Mouse (Mus musculus) G1E (cell line): ENCODE results near the gene Robo2. TPM values are rescaled to one million over a fixed set of nuclear protein-coding genes. Genes with fewer than 3 reads are reported as not detected.

Experiments used
- ATAC-seq: 2 replicates; pipeline ENCODE4 v1.8.0; 2016; ENCODE audit warnings: mild to moderate bottlenecking; ENCODE audit not compliant: insufficient number of reproducible peaks, poor library complexity, low FRiP score, severe bottlenecking; ENCODE audit errors: extremely low read depth
- DNase-seq: peaks from one replicate; pipeline ENCODE4 v3.0.0; 2012; ENCODE audit warnings: low spot score
- H3K27me3 ChIP-seq: 2 replicates; pipeline ENCODE4 v1.6.1; 2012; ENCODE audit warnings: mild to moderate bottlenecking, low read length, inconsistent platforms; ENCODE audit not compliant: insufficient read depth
- H3K36me3 ChIP-seq: replicated peaks from 2 replicates; pipeline ENCODE3; 2012; ENCODE audit warnings: mild to moderate bottlenecking, inconsistent platforms
- H3K4me1 ChIP-seq: 2 replicates; pipeline ENCODE4 v1.6.1; 2012; ENCODE audit warnings: low read depth, low read length, inconsistent platforms, mixed read lengths; ENCODE audit not compliant: insufficient read depth
- H3K4me3 ChIP-seq: 2 replicates; pipeline ENCODE4 v1.5.1; 2012; ENCODE audit warnings: low read depth, mild to moderate bottlenecking, inconsistent platforms, low read length, moderate library complexity, mixed read lengths
- H3K9me3 ChIP-seq: replicated peaks from 2 replicates; pipeline ENCODE4 v1.6.1; 2012; ENCODE audit warnings: inconsistent platforms
- CTCF ChIP-seq: IDR thresholded peaks from 2 replicates; pipeline ENCODE4 v1.5.1; 2012; ENCODE audit warnings: low read depth, low read length, inconsistent platforms, mixed read lengths
- GATA1 ChIP-seq: IDR thresholded peaks from 2 replicates; pipeline ENCODE4 v1.6.1; 2012; ENCODE audit warnings: borderline replicate concordance, low read length, inconsistent platforms, mixed read lengths
- GATA2 ChIP-seq: IDR thresholded peaks from 2 replicates; pipeline ENCODE4 v1.6.1; 2012; ENCODE audit warnings: low read depth, low read length, inconsistent platforms, borderline replicate concordance
- POLR2AphosphoS5 ChIP-seq: IDR thresholded peaks from 2 replicates; pipeline ENCODE4 v1.6.1; 2012; ENCODE audit warnings: low read depth, low read length, inconsistent platforms; ENCODE audit not compliant: insufficient replicate concordance
- TAL1 ChIP-seq: conservative IDR thresholded peaks from 2 replicates; pipeline ENCODE4 v1.6.1; 2012; ENCODE audit warnings: low read depth, low read length, inconsistent platforms, mixed read lengths
- polyA plus RNA-seq: library from polyadenylated mRNA; stranded (reverse); fragments of >175 nt; gene quantifications from 2 replicates; pipeline ENCODE4 v1.2.3, GENCODE M21; 2012
- total RNA-seq, 2 experiments: library from RNA; stranded (forward) in 1 of 2; stranded (reverse) in 1 of 2; fragments of 200-1000 nt in 1 of 2; fragments of >200 nt in 1 of 2; fragmentation: Nextera tagmentation in 1 of 2; gene quantifications; 2 replicates each; pipeline ENCODE4 v1.2.3; 2014 to 2017

The Robo2 gene
- total and polyA plus RNA-seq, 3 experiments: 0.44 TPM; not detected in 2

DNA sequence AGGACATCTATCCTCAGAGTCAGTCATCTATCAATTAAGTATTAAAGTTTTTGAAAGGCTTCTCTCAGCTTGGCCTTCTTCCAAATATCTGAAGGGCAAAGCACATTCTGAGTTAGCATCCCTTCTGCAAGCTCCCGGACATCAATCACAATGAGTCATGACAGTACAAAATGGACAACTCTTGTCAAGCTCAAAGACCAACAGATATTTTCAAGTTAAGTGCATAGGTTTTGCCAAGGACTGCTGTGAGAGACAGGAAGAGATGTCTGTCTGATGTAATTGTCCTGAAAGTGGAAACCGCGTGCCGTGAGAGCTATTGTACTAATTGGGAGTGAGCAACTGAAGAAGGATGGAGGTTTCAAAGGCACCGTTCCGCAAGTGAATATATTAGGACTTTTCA lies 465.5 kb downstream of the Robo2 start:
- Histone ChIP-seq H3K4me1 (no peaks in the 10 kb centered on the region), H3K27me3 (no peaks in the 10 kb centered on the region), H3K36me3 (no peaks in the 10 kb centered on the region), H3K9me3 (no peaks in the 10 kb centered on the region), H3K4me3 (no peak overlapping the region)
- no peak for TF ChIP-seq GATA2
- TF ChIP-seq TAL1: no peak
- no peak for TF ChIP-seq GATA1
- TF ChIP-seq CTCF: no peak
- no peak for TF ChIP-seq POLR2AphosphoS5
- no peak for ATAC-seq
- no peak for DNase-seq

DNA sequence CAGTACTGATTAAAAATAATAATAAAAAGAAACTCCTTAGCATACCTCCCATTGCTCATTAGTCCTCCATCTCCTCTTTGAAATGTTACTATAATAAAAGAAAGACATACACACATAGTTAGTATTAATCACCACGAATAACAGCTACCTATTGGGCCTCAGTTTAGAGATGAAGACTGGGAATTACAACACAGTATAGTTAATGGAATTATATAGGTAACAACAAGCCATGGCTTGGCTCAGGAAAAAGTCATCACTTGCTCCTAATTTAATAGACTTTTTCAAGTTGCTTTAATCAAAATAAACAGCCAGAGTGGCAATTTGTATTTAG lies 471.4 kb downstream of the Robo2 start:
- no peaks in the 10 kb centered on the region for H3K9me3 ChIP-seq
- TF ChIP-seq GATA1 (no peak), POLR2AphosphoS5 (no peak), TAL1 (no peak), GATA2 (no peak), CTCF (no peak)
- no peaks in the 10 kb centered on the region for H3K27me3 ChIP-seq
- no peaks in the 10 kb centered on the region for H3K4me1 ChIP-seq
- no peak for ATAC-seq
- H3K36me3 ChIP-seq: no peaks in the 10 kb centered on the region
- DNase-seq: no peak
- no peak overlapping the region for H3K4me3 ChIP-seq

DNA sequence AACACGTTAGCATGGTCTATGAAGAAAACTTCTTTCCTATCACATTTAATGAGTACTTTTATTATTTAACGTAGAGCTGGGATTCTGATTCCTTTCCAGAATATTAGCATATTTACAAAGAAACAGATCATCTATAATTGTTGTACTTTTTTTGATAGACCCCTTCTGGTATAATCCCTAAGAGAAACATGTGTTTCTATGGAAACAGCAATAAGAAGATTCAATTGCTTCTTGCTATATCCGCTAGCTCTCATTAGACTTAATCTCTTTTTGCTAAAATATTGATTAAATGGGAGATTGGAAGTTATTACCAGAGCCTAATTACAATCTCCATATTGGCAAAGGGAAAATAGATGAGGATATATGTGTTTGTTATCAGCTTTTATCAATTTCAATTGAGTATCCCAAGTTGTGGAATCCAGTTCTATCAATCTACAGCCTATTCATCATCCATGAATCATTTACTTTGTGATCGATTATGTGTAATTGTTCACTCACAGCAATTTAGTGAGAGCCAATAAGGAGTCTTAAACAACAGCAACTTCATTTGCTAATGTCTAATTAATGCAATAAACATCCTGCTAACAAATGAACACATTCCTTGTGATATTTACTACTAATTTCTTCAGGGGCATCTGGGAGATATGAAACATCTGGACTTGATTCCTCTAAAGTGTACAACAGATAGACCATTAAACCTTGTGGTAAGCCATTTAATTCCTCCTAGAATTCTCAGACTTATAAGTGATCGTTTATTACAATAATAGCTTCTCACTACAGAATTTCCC lies 472.0 kb downstream of the Robo2 start:
- H3K27me3 ChIP-seq: no peaks in the 10 kb centered on the region
- ATAC-seq (no peak), DNase-seq (no peak)
- no peak overlapping the region for H3K4me3 ChIP-seq
- H3K4me1 ChIP-seq: no peaks in the 10 kb centered on the region
- H3K36me3 ChIP-seq: no peaks in the 10 kb centered on the region
- no peaks in the 10 kb centered on the region for H3K9me3 ChIP-seq
- TF ChIP-seq TAL1: no peak
- TF ChIP-seq POLR2AphosphoS5: no peak
- no peak for TF ChIP-seq GATA1
- no peak for TF ChIP-seq GATA2
- no peak for TF ChIP-seq CTCF

DNA sequence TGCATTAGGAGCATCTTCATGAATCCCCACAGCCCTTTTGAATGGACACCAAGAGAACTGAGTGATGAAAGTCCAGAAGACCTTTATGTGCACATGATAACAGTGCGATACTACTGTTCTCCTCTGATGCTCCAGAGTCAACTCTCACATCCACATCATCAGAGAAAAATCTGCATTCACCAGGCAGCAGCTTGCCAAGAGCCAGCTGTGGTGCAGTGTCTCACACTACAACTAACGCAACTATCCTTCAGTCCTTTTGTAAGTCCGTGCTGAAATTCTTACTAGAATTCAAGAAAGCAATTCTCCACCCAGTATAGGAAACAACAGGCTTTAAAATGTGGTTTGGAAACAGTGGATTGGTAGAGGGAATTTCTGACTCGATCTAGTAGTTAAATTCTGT lies 481.3 kb downstream of the Robo2 start:
- ATAC-seq: no peak
- H3K4me3 ChIP-seq: no peak overlapping the region

DNA sequence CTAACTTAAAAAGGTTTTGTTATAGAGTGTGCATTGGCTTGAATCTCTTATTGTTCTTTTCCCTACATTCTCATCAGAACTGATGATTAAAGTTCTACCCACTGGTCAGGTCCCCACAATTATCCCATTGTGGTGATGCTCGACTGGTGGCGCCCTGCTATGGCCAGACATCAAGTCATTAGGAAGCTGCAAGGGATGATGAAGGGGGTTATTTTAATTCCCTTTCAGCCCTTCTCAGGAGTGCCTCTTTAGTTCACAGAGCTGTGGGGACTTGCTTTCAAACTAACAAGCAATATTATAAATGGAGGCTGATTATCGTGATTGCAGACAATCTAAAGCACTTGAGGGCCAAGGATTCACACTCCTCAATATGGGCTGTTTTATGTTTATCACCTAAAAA lies 484.1 kb downstream of the Robo2 start:
- Histone ChIP-seq H3K36me3 (no peaks in the 10 kb centered on the region), H3K27me3 (no peaks in the 10 kb centered on the region), H3K4me3 (no peak overlapping the region), H3K9me3 (no peaks in the 10 kb centered on the region), H3K4me1 (no peaks in the 10 kb centered on the region)
- ATAC-seq: no peak
- no peak for TF ChIP-seq TAL1
- no peak for DNase-seq

More for the DNA sequence above, 481.3 kb downstream of the Robo2 start:
- TF ChIP-seq CTCF (no peak), TAL1 (no peak), POLR2AphosphoS5 (no peak), GATA2 (no peak), GATA1 (no peak)
- DNase-seq: no peak
- Histone ChIP-seq H3K27me3 (no peaks in the 10 kb centered on the region), H3K9me3 (no peaks in the 10 kb centered on the region), H3K4me1 (no peaks in the 10 kb centered on the region), H3K36me3 (no peaks in the 10 kb centered on the region)

DNA sequence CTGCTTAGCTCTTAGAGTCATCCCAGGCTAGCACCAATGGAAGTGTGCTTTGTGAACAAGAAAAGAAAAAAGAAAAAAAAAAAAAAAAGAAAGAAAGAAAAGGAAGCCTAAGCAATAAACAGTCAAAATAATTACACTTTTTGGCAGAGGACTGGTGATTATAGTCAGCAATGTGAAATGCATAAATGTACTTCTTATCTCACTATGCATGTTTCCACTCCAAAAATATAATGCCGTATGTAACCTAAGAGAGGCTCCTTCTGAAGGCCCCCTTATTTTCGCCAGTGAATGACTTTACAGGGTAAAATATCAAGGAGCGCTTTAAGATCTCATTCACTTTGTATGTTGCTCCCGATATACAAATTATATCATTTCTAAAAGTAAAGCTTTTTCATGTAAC lies 496.2 kb downstream of the Robo2 start:
- ATAC-seq (peak; percentile 66), DNase-seq (no peak)
- H3K4me1 ChIP-seq: 0 out of 2 replicates have a peak, but pooled peaks cover 2% of the 10 kb centered on the region
- no peaks in the 10 kb centered on the region for H3K9me3 ChIP-seq
- no peaks in the 10 kb centered on the region for H3K27me3 ChIP-seq
- no peaks in the 10 kb centered on the region for H3K36me3 ChIP-seq
- TF ChIP-seq CTCF: no peak
- no peak for TF ChIP-seq GATA2
- TF ChIP-seq POLR2AphosphoS5: no peak
- no peak for TF ChIP-seq GATA1
- TF ChIP-seq TAL1: no peak
- H3K4me3 ChIP-seq: no peak overlapping the region
